Mouse (Mus musculus): ENCODE data around the gene Dusp1.

The Dusp1 gene

DNA sequence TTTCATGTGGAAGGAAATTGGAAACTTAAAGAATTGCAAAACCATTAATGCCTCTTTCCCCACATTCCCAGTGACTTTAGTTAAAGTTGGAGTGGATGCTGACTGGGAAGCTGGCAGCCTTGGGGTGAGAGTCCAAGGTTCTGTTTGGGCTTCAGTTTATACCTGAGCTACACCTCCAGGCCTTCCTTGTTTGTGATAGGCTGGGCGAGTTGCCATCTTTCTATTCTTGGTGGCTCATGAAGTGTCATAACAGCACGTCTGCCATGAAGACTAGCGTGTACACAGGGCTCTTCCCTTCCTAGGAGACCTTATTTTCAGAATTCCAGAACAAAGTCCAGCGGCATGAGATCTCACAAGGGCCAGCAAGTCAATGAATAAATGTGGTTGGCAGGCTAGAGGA lies 39.2 kb downstream of the Dusp1 start:
- peak; percentile 77 for DNase-seq

DNA sequence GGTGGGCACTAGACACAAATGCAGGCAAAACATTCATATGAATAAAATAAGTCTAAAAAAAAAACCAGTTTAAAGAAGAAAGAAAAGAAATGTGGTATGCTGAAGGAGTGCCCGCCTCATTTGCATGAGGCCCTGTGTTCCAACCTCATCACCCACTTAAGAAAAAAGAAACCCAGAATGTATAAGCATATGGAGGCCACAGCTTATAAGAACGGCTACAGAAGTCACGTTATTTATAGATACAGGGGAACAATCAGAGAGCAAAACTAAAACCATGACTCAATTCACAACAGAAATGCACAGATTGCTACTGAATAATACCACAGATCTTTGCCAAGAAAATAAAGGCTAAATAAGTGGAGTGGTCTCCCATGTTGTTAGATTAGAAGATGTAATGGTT lies 43.6 kb downstream of the Dusp1 start:
- DNase-seq, result no peak

DNA sequence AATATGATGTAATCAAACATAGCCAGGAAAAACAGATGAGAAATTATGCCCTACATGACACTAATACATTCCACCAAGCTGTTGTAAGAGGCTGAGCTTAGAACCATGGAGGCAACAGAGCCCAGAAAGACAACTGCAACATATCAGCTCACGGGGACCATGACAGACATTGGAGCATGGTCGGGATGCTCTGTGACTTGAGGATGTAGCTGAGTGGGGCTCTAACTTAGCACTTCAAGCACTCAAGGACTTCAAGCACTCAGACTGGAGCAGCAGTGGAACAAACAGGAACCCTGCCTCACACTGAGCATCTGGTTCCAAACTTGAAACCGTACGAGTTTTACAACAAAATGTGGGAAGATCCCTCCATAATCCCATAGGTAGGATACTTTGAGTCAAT lies 46.3 kb downstream of the Dusp1 start:
- no peak for DNase-seq

DNA sequence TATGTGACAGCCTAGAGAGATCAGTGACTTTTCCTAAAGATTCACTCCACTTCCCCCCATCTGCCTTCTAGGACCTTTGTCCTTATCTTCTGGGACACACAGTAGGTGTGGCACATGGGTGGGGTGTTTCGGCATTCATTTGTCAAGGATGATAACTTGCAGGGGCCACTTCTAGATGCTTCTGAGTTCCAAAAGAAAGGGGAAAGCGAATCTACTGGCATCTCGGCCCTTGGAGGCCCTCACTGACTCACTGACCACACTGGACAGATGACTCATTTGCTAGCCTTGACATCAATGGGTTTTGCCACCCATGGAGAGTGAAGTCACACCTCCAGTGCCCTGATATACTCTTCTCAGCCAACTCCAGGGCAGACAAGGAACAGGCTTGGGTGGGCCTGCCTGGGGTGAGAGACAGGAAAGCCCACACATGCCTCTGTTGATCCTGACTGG lies 47.3 kb downstream of the Dusp1 start:
- DNase-seq, result no peak

DNA sequence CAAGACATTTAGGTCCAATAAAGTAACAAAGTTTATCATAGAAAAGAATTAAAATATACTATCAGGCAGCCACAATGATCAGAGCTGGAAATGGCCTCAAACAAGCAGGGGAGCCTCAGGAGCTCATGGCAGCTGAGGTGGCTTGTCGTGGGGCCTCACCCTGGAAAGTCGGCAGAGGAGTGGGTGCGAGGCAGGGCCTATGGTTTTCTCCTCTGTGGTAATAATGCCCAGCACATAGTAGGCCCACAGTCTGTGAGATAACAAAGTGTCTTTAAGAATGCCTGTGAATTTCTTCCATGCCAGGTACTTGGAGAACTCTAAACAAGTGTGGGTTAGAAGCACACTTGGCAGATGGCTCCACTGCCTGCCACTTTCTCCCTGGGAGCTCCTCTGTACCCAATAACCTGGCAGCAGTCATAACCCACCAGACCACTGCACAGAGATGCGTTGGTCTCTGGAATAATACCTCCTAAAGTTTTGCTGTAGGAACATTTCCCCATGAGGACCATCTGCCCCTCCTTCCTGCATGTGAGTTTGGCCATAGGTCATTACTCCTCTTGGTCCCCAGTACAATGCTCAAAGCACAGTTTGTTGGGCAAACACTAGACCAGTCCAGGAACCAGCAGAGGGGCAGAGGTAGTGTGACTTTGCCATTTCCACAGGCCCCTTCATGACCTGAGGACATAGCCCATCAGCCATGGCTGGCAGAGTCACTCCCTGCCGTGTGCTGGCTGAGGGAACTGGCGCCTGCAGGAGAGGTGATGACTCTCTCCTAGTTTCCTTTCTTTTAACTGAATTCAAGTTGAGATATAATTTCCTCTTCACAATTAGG lies 48.3 kb downstream of the Dusp1 start:
- no peak for DNase-seq

DNA sequence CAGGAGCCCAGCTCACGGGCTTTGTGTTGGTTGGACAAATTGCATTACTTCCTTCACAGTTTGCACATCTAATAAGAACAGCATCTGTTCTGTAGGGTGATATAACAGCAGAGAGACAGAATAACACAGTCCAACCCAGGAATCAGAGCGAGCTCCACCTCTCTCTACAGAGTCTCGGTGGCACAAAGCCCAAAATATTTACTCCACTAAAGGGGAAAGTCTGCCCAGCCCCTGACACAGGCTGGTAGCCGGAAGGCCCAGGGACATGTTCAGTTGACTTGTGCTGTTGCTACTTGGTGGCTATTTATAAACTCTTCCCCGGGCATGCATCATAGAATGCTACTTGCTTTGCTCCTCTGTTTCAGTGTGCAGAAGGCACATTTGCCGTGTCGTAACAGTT lies 49.0 kb downstream of the Dusp1 start:
- no peak for DNase-seq

DNA sequence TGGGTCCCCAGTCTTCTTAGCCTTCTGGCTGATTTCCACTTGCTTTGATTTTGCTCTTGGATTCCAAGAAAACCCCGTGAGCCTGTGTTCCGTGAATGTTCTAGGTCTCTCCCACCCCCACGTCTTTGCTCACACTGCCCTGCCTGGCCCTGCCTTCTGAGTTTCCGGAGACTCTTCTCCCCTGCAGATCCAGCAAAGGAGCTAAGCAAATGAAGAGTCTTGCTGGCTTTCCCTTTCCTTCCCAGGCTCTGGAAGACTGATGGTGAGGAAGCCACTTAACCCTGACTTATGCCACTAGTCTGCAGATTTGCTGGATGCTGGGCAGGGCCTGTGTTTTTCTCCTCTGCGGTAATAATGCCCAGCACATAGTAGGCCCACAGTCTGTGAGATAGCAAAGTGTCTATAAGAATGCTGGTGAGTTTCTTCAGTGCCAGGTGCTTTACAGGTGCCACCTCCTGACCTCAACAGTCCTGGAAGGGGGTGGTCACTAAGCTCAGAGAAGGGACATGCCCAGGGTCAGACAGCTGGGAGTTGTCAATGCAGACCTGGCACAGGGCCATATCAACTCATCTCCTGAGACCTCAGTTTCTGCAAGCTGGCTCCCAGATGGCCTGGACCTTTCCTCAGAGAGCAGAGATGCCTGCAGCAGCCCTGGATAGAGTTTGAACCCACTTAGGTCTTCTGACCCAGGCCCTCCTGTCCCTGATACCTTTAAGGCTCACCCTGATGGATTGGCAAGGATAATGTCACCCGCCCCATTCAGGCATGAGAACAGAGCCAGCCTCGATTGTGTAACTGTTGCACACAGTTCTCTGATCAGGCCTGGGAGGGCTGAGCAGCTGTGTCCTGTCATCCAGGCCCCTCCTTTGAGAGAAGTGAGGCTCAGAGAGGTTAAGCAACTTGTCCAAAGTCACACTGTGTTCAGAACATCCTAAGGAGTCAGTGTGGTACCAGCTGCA lies 49.8 kb downstream of the Dusp1 start:
- peak; percentile 70 for DNase-seq

DNA sequence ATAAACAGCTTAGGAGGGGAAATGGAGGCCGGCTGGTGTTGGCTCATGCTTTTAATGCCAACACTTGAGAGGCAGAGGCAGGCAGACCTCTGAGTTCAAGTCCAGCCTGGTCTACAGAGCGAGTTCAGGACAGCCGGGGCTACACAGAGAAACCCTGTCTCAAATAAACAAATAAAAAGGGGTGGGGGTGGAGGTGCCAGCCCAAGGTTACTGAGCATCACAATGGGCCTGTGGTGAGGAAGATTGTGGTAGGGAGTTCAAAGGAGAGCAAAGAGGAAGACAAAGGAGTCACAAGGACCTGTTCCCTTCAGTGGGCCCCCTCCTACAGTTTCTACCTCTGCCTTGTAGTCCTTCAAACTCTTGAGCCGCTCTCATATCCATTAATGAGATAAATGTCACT lies 50.7 kb downstream of the Dusp1 start:
- no peak for DNase-seq

DNA sequence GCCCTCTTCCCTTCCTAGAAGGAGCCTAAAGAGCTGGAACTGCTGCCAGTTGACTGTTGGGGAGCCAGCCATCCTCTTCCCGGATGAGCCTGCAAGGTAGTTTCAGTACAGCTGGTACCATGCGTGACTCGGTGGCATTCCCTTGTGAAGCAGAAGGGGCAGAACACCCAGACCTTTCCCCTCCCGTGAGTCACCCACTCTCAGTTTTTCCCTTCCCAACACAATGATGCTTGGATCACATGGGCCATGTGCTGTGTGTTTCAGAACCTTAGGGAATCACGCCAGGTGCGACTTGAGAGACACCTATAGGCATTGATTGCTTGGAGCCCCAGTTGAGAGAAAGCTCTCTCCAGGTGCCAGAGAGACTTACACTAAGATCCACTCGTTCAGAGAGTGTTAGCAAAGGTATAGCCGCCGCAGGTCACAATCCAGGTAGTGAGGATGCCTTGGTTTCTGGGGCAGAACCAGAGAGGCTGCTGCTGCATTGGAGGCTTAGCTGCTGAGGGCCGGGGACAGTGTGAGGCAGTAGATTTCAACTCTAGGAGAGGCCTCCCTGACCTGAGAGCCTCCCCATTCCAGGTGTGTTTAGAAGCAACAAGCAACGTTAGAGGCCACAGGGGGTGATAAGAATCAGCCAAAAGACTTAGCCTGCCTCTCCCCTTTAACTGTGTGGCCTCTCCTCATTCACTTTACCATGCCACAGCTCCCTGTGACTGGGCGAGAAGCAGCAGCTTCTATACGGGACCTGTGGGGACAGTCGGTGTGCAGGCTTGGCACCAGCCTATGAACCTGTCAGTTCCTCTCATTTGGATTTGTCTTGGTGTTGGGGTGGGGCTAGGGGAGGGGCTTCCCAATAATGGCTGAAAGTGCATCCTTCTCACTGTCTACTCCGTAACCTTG lies 51.5 kb downstream of the Dusp1 start:
- no peak for DNase-seq

DNA sequence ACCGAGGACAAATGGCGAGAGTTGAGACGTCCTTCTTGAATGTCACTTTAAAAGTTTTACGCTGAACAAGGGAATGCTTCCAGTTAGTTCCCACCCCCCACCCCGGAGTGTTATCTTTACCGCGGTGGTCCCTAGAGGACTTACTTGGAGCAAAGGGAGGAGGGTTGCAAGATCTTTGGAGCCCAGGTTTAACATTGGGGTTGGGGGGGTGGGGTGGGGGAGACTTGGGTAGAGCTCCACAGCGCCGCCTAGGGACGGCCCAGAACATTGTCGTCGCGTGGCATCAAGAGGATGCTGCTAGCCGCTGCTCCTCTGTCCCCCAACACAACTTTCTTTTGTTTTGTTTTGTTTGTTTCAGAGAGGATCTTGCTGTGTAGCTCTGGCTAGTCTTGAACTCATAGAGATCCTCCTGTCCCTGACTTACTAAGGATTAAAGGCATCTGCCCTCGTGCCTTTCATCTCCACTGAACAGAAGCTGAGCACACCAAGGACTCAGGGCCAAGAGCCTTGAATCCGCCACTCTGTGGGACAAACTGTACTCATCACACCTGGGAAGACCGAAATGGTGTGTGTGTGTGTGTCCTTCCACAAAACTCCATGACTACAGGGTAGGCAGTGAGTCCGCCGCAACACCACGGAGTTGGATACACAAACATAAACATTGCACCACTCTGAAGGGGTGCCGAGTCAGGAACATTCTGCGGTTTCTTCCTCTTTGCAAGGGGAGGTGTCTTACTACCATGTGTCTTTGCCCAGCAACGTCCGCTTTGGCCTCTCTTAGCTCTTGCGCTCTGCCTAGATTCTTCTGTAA lies 52.8 kb downstream of the Dusp1 start:
- DNase-seq, result peak; percentile 88

DNA sequence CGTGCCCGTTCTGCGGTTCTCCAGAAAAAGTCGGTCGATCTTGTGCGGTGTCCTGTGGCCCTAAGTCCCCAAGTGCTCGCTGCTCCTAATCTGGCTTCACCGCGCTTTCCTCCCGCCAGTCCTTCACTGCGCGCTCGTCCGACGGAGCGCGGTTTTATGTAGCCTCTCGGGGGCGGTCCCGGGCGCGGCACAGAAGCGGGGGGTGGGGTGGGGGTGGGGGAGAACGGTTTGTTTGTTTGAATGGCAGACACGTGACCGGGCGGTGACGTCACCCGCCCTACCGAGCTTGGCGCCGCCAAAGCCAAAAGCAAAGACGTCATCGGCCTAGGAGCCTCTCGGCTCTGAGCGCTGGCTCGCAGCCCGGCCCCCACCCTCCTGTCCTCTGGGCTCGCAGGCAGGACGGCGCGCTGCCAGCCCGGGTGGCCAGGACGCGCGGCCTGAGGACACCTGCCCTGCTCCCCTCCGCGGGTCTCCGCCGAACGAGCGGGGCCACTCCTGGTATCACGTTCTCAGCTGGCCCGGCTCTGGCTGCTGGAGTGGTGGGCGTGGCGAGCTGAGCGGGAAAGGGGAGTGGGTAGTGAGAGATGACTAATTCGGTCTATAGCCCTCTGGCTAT lies 53.5 kb downstream of the Dusp1 start:
- peak; percentile 99 for DNase-seq

DNA sequence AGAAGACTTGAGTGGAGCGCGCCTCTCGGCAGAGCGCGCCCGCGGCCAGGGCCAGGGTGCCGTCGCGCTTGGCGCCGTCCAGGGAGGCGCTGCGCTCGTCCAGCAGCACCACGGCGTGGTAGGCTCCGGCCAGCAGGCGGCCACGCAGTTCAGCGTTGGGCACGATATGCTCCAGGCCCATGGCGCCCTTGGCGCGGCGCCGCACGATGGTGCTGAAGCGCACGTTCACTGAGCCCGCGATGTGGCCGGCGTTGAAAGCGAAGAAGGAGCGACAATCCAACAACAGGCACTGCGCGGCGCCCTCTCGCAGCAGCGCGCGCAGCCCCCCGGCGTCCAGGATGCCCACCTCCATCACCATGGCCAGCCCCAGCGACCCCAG lies 54.0 kb downstream of the Dusp1 start:
- DNase-seq, result peak; percentile 93

DNA sequence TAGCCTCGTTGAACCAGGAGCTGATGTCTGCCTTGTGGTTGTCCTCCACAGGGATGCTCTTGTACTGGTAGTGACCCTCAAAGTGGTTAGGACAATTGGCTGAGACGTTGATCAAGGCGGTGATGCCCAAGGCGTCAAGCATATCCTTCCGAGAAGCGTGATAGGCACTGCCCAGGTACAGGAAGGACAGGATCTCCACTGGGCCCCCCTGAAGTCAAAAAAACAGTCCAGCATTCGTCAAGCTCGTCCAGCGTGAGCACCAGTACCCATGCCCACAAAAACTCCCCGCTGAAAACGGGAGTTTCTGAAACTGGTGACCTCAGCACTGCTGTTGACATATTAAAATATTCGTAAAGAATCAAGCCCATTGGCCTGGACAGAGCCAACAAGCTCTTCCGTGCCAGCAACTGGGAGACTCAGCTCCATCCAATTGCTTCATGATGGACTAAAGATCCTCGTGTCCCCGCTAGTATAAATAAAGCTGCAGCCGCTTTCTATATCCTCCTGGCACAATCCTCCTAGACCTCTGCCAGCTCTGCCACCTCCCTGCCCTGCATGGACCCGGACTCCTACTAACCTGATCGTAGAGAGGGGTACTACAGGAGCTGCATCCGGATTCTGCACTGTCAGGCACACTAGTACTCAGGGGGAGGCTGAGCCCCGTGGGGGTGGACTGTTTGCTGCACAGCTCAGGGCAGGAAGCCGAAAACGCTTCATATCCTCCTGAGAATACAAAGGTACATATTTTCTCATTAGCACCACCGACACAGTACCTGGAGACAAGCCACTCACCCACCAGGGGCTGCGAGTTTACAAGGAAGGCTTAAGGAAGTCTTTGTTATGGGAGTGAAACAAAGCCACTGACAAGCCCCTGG lies 54.7 kb downstream of the Dusp1 start:
- DNase-seq, result no peak

DNA sequence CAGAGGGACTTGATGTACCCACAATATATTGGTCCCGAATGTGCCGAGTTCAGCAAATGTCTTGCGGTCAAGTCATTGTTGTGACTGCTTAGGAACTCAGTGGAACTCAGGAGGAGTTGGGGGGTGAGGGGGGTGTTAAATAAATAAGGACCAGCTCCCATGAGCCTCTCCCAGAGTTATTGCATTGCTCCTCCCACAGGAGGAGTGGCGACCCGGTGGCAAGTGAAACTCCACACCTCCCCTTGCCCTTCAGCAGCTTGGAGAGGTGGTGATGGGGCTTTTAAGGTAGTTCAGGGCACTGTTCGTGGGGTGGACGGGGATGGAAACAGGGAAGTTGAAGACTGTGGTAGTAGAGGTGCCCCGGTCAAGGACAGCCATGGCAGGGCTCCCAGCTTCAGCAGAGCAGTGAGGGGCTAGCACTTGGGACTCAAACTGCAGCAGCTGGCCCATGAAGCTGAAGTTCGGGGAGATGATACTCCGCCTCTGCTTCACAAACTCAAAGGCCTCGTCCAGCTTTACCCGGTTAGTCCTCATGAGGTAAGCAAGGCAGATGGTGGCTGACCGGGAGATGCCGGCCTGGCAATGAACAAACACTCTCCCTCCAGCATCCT lies 55.8 kb downstream of the Dusp1 start:
- no peak for DNase-seq

DNA sequence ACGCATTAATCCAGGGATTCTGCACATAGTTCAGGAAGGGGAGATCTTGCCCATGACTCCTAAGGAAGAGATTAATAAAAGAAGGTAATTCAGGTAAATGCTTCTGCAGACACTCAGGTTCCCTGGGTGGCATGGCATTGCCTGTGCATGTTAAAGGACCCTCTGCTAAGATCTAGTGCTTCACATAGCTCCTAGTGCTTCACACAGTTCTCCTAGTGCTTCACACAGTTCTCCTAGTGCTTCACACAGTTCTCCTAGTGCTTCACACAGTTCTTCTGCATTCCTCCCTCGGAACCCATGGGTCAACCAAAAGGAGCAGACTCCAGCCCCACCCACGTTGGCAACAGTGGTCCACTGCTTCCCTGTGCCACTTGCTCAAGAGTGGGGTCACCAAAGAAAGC lies 56.7 kb downstream of the Dusp1 start:
- no peak for DNase-seq

DNA sequence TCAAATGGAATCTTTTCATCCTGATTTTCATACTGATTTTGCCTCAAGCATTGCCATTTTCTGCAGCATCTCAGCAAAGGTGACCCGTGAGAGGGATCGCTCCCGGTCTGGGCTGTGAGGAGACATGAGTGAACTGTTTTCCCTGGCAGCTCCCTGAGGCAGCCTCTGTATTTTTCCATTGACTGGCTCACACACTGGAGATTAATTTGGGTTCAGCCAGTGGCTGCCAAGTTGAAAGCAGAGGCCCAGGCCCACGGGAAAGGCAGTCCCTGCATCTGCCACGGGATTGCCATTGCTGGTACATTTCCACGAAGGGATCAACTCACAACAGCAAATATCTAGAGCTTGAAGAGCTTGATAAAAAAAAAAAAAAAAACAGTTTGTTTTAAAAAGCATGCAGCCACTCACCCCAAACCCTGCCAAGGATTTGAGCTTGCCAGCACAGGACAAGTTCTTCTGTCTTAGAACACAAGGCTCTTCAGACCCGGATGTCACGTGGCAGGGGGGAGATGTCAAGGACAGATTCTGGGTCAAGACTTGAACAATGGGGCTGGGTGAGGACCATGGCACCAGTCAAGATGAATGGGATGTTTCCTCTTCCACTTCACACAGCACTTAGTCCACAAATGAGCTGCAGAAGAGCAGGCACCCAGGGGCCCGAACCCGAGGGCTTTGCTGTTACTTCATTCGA lies 57.8 kb downstream of the Dusp1 start:
- DNase-seq, result peak; percentile 83

DNA sequence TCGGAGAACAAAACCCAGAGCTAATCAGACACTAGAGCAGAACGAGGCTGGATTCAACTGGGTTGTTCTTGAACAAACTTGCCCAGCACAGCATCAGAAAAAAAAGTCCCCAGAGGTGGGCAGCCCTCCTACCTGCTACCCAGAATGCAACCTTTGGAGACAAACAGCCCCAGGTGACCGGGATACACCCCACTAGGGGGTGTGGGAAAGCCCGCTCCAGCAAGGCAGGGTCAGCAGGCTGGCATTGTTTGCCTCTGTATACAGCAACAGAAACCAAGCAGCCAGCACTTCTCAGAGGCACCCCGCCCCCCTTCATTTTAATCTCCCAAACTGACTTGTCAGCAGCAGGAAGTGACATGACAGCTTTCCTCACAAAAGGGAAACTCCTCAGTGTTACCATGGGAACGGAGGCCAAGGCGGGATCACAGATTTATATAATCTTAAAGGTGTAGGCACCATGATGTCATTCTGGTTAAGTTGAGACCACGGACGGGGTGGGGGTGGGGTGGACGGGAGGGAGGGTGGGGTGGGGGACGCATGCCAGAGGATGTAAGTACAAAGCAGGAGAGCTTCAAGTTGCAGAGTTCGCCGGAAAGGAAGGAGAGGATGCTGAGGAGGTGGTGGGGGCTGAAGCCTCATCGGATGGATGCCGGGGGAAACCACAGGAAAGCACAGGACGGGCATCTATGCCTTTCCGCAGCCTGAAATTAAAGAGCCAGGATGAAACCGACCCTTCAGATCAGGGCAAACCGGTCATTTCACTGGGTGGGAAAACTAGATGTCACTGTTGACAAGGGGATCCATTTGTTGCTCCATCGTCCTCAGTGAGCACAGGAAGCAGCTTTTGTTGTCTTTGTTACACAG lies 58.9 kb downstream of the Dusp1 start:
- DNase-seq, result peak; percentile 92

DNA sequence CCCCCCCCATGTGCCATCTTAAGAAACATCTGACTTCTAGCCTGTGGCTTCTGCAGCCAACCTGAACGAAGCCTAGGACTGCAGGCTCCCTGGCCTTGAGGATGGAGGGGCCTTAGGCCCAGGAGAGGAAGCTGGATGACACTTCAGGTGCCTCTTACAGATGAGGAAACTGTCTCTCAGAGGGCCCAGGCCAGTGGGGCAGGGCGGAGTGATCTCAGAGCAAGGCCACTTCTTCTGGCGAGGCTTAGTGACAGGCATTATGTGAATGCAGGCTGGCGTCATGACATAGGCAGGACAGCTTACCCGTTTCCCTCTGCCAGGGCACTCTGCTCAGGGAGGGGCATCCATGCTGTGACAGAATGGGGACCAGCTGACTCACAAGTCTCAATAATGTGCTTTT lies 60.1 kb downstream of the Dusp1 start:
- DNase-seq, result no peak
